Mouse (Mus musculus) stomach, embryonic 16.5 days (tissue): Measurements from ENCODE around the gene Ank. TPM values are rescaled to one million over a fixed set of nuclear protein-coding genes. Genes with fewer than 3 reads are reported as not detected.

Source experiments
- ATAC-seq: fragments of 200-750 bp; cut with Nextera tagmentation; 2 replicates; pipeline ENCODE4 v1.8.0; 2017; ENCODE audit warnings: moderate number of reproducible peaks, moderate TSS enrichment; ENCODE audit not compliant: insufficient read depth, low FRiP score
- H3K27ac ChIP-seq: fragments of 300-500 bp; sonication (generic); 2 replicates; pipeline ENCODE4 v1.5.1; 2014; ENCODE audit warnings: low read length
- H3K27me3 ChIP-seq: fragments of 300-500 bp; sonication (generic); 2 replicates; pipeline ENCODE4 v1.6.1; 2014; ENCODE audit warnings: low read length, control low read depth, mixed read lengths; ENCODE audit not compliant: control insufficient read depth, insufficient read depth
- H3K36me3 ChIP-seq: fragments of 300-500 bp; sonication (generic); 2 replicates; pipeline ENCODE4 v1.6.1; 2014; ENCODE audit warnings: low read length; ENCODE audit not compliant: control insufficient read depth, insufficient read depth
- H3K4me1 ChIP-seq: fragments of 300-500 bp; sonication (generic); 2 replicates; pipeline ENCODE4 v1.6.1; 2014; ENCODE audit warnings: low read length, control low read depth, mixed read lengths; ENCODE audit not compliant: control insufficient read depth, insufficient read depth
- H3K4me2 ChIP-seq: fragments of 300-500 bp; sonication (generic); 2 replicates; pipeline ENCODE4 v1.6.1; 2014; ENCODE audit warnings: low read depth, low read length, mixed read lengths
- H3K4me3 ChIP-seq: fragments of 300-500 bp; sonication (generic); replicated peaks from 2 replicates; pipeline ENCODE4 v1.5.1; 2014; ENCODE audit warnings: mild to moderate bottlenecking, low read length
- H3K9ac ChIP-seq: fragments of 300-500 bp; sonication (generic); 2 replicates; pipeline ENCODE4 v1.6.1; 2014; ENCODE audit warnings: low read length
- H3K9me3 ChIP-seq: fragments of 300-500 bp; sonication (generic); replicated peaks from 2 replicates; pipeline ENCODE4 v1.6.1; 2016; ENCODE audit warnings: low read length, control low read depth; ENCODE audit not compliant: control insufficient read depth
- WGBS: fragments of 180-500 bp; shearing (Covaris S2); extraction: QIAGEN DNeasy Blood & Tissue Kit; methylation state at CpG from one replicate; pipeline ENCODE4 v1.1.7; 2014; 5-methylcytosine and 5-hydroxymethylcytosine counted together
- polyA plus RNA-seq: library from polyadenylated mRNA; unstranded; fragments of >200 nt; fragmentation: Nextera tagmentation; extraction: Ambion mirVana; gene quantifications from 2 replicates; pipeline ENCODE4 v1.2.1, GENCODE M21; 2015

Gene Ank
- polyA plus RNA-seq: 7.4 and 8.2 TPM in 2 replicates

GRCm38 (mm10) chr15:27466131-27467080 is at the start of gene Ank:
Gene Ank (plus strand): TSS chr15:27466677.
- WGBS: under 1% methylated on average over 100 of the region's 120 CpGs
- H3K36me3 ChIP-seq: no peaks in the 10 kb centered on the region
- peaks cover 9% of the 10 kb centered on the region for H3K4me1 ChIP-seq
- H3K27ac ChIP-seq: peak within 1 kb of the TSS; percentile 72
- H3K27me3 ChIP-seq: no peaks in the 10 kb centered on the region
- ATAC-seq: peak; percentile 92
- peak within 1 kb of the TSS; percentile 82 for H3K4me2 ChIP-seq
- peak within 1 kb of the TSS; percentile 58 for H3K4me3 ChIP-seq
- no peaks in the 10 kb centered on the region for H3K9me3 ChIP-seq
- peak within 1 kb of the TSS; percentile 87 for H3K9ac ChIP-seq

- Histone ChIP-seq H3K4me3 (no peak overlapping the region), H3K9ac (no peak overlapping the region), H3K36me3 (no peaks in the 10 kb centered on the region), H3K4me1 (no peaks in the 10 kb centered on the region), H3K9me3 (no peaks in the 10 kb centered on the region), H3K4me2 (no peak overlapping the region), H3K27ac (no peak overlapping the region; the same call in 1 of the 2 replicates), H3K27me3 (no peaks in the 10 kb centered on the region)
- WGBS: 69% methylated on average over 3 of the region's 3 CpGs
- ATAC-seq: peak; percentile 69; the same call in 1 of the 2 replicates
Observed at GRCm38 (mm10) chr15:27418566-27419331, 47.7 kb upstream of the Ank start.

- Histone ChIP-seq H3K9ac (no peak overlapping the region), H3K27me3 (no peaks in the 10 kb centered on the region), H3K4me3 (no peak overlapping the region), H3K36me3 (no peaks in the 10 kb centered on the region), H3K4me2 (no peak overlapping the region), H3K4me1 (no peaks in the 10 kb centered on the region), H3K9me3 (no peaks in the 10 kb centered on the region), H3K27ac (no peak overlapping the region)
- 89% methylated on average over 6 of the region's 6 CpGs for WGBS
- ATAC-seq: no peak
Observed at GRCm38 (mm10) chr15:27421531-27421930, 44.9 kb upstream of the Ank start.

- no peak for ATAC-seq
Observed at GRCm38 (mm10) chr15:27427581-27427980, 38.9 kb upstream of the Ank start.

GRCm38 (mm10) chr15:27430241-27430640 is 36.2 kb upstream of the Ank start:
- Histone ChIP-seq H3K4me1 (no peaks in the 10 kb centered on the region), H3K27ac (no peak overlapping the region), H3K9ac (no peak overlapping the region), H3K27me3 (no peaks in the 10 kb centered on the region), H3K4me2 (no peak overlapping the region), H3K36me3 (no peaks in the 10 kb centered on the region), H3K9me3 (no peaks in the 10 kb centered on the region), H3K4me3 (no peak overlapping the region)
- no peak for ATAC-seq
- WGBS: 84% methylated on average over 1 of the region's 1 CpGs

More at GRCm38 (mm10) chr15:27427581-27427980, 38.9 kb upstream of the Ank start:
- no peaks in the 10 kb centered on the region for H3K9me3 ChIP-seq
- H3K4me1 ChIP-seq: no peaks in the 10 kb centered on the region
- no peak overlapping the region for H3K4me3 ChIP-seq
- H3K4me2 ChIP-seq: no peak overlapping the region
- 72% methylated on average over 3 of the region's 3 CpGs for WGBS
- no peak overlapping the region for H3K27ac ChIP-seq
- no peak overlapping the region for H3K9ac ChIP-seq
- no peaks in the 10 kb centered on the region for H3K36me3 ChIP-seq
- H3K27me3 ChIP-seq: no peaks in the 10 kb centered on the region

- Histone ChIP-seq H3K27me3 (no peaks in the 10 kb centered on the region), H3K9ac (no peak overlapping the region), H3K4me2 (no peak overlapping the region), H3K36me3 (no peaks in the 10 kb centered on the region), H3K4me3 (no peak overlapping the region), H3K9me3 (no peaks in the 10 kb centered on the region), H3K27ac (no peak overlapping the region), H3K4me1 (no peaks in the 10 kb centered on the region)
- ATAC-seq: no peak
- 81% methylated on average over 4 of the region's 4 CpGs for WGBS
Observed at GRCm38 (mm10) chr15:27432851-27433615, 33.4 kb upstream of the Ank start.

- H3K4me3 ChIP-seq: no peak overlapping the region
- 69% methylated on average over 5 of the region's 5 CpGs for WGBS
- no peak for ATAC-seq
Observed at GRCm38 (mm10) chr15:27435409-27435808, 31.1 kb upstream of the Ank start.

GRCm38 (mm10) chr15:27436194-27436593 is 30.3 kb upstream of the Ank start:
- peak; percentile 60; the same call in 1 of the 2 replicates for ATAC-seq
- Histone ChIP-seq H3K4me1 (no peaks in the 10 kb centered on the region), H3K9me3 (no peaks in the 10 kb centered on the region), H3K27ac (no peak overlapping the region), H3K36me3 (no peaks in the 10 kb centered on the region), H3K4me3 (no peak overlapping the region), H3K9ac (no peak overlapping the region), H3K4me2 (no peak overlapping the region), H3K27me3 (no peaks in the 10 kb centered on the region)
- WGBS: 70% methylated on average over 4 of the region's 4 CpGs

More at GRCm38 (mm10) chr15:27435409-27435808, 31.1 kb upstream of the Ank start:
- no peaks in the 10 kb centered on the region for H3K36me3 ChIP-seq
- no peak overlapping the region for H3K9ac ChIP-seq
- no peaks in the 10 kb centered on the region for H3K4me1 ChIP-seq
- no peak overlapping the region for H3K27ac ChIP-seq
- no peaks in the 10 kb centered on the region for H3K9me3 ChIP-seq
- H3K4me2 ChIP-seq: no peak overlapping the region
- no peaks in the 10 kb centered on the region for H3K27me3 ChIP-seq
